Mouse (Mus musculus): Measurements from ENCODE around the gene Taz.

Taz gene

DNA sequence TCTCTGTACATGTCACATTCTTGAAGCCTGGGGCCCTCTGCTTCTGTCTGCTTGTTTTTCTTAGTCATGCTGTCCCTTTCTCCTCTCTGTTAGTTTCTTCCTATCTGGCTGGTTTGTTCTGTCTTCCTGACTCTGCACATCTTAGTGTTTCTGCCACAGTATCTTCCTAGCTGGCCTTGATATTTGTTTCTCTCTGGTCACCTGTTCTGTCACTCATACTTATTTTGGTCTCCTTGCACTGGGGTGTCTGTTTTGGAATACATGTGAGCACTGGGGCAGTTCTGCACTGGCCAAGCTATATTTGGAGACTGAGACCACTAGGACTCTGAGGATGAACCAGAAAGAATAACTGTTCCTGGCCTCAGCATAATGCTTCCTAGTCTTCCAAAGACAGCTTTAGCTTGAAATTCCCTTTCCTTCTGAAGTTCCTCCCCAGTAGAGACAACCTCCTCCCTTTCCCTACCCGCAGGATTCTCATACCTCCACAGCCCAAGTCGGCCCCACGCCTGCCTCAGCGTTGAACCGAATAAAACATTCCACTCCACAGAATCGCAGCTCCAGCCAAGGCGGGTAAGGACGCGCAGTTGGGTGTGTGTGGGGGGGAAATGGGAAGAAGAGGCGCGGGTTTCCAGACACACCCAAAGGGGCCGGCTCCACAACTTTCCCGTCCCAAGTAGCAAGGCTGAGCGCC lies 526 bp upstream of the Taz start:
- DNase-seq (ENCODE audit: low read depth): no peak

DNA sequence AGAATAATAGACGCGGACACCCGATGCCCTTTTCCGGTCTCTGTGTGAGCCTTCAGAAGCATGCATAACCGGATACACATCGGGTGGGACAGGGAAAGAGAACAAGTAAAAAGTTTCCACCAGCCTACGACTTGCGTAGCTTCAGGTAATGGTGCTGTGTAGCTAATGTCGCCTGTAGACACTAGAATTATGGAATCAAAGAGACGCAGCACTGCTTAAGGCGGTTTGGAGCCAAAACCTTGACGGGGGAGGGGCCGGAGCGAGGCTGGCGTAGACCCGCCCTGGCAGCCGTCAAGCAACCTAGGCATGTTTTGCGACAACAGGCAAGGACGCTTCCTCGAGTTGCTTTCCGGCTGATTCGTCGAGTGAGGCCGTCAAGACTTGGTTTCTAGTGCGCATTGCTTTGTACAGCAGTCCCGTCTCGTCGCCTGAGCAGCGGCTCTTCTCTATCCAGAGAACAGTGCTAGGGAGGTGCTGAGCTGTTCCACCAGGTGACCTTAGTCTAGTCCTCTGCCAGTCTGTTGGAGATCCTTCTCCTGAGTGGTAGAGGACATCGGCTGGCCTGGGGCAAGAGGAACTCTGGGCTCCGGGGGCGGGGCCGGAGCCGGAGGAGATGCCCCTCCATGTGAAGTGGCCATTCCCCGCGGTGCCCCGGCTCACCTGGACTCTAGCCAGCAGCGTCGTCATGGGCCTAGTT lies 831 bp downstream of the Taz start:
- peak; percentile 90 for DNase-seq (ENCODE audit: low read depth)

DNA sequence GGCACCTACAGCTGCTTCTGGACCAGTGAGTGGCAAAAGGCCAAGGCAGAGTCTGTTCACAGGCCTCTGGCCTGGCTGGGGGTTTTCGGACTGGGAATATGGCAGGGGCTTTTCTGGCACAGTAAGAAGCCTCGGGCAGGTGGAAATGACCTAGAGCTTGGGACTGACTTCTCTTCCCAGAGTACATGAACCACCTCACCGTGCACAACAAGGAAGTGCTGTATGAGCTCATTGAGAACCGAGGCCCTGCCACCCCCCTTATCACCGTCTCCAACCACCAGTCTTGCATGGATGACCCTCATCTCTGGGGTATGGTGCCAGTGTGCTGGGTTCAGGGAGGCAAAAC lies 1.4 kb downstream of the Taz start:
- no peak for DNase-seq (ENCODE audit: low read depth)

DNA sequence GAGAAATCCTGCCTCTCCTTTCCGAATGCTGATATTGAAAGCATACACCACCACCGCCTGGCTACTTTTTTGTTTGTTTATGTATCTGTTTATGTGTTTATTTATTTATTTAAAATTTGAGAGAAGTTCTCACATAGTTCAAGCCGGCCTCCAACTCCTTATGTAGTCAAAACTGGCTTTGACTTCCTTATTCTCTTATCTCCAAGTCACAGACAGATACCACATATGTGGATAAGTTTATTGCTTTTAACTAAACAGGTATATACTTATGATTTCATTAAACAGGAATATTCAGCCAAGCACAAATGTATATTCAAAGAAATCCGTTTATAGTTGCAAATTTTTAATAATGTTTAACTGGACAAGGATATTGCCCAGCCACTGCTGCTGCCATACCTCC lies 11.7 kb downstream of the Taz start:
- no peak for DNase-seq (ENCODE audit: low read depth)

DNA sequence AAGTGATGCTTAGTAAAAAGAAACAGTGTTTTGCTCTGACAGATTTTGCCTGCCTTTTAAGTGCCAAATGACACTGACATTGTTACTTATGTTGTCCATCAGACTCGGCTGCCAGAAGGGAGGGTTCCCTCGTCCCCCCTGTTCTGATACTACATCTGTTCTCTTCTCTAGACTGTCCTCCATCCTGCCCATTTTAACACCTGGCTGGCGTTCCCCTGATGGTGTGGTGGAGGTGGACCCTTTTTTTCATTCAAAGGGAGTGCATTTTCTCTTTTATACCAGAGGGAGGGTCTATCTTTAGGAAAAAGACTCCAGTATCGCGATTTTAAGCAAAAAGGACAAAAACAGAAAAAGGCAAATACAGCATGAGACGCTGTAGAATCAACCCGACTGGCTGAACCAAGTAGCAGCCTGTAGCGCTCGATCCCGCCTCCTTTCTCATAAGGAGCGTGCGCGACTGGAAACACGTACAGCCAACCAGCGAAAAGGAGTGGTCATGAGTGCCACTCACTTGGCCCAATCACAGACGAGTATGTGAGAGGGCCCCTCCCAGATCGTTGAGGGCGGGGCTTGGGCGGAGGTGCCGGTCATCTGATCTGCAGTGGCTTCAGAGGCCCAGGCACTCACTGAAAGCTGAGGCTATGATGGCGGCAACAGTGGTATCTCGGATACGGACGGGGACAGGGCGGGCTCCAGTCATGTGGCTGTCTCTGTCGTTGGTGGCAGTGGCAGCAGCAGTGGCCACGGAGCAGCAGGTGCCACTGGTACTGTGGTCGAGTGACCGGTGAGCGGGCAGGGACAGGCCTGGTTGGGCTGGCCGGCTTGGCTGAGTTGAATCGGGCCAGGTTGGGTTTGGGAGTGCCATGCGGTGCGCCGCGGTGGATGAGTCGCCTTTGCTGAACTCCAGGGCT lies 15.1 kb downstream of the Taz start, which contains the start of gene Atp6ap1:
TSS of gene Atp6ap1 (plus strand) at position 560 of the 911 bp plus-strand sequence.
- peak; percentile 95 for DNase-seq (ENCODE audit: low read depth)

DNA sequence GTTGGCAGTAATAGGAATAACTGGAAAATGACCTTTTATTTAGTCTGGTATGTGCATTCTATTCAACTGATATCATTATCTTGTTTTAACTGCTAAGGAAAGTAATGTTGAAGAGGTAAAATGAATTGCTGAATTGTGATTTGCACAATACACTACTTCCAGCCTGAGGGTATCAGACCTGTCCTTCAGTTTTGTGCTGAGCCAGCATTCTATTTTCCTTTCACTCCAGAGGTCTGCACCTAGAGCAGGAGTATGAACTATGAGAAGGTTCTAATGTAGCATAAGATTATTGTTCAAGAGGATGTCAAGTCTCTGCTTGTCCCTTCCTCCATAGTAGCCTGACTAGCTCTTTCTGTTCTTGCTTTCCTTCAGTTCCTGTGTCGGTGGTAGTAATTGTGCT lies 16.6 kb downstream of the Taz start:
- no peak for DNase-seq (ENCODE audit: low read depth)

DNA sequence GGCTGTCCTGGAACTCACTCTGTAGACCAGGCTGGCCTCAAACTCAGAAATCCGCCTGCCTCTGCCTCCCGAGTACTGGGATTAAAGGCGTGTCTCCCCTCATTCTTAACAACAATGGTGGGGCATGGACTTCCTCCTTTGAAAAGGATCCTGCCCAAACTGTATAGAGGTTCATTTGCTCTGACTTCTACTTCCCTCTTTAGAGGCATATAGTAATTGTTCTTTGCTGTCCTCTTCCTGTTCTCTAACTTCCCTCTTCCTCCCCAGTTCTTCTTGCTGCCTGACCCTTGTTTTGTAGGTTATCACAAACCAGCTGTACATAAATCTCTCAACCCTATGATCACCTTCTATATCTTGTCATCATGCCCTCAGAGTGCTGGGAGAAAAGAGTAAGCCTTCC lies 18.0 kb downstream of the Taz start:
- no peak for DNase-seq (ENCODE audit: low read depth)

DNA sequence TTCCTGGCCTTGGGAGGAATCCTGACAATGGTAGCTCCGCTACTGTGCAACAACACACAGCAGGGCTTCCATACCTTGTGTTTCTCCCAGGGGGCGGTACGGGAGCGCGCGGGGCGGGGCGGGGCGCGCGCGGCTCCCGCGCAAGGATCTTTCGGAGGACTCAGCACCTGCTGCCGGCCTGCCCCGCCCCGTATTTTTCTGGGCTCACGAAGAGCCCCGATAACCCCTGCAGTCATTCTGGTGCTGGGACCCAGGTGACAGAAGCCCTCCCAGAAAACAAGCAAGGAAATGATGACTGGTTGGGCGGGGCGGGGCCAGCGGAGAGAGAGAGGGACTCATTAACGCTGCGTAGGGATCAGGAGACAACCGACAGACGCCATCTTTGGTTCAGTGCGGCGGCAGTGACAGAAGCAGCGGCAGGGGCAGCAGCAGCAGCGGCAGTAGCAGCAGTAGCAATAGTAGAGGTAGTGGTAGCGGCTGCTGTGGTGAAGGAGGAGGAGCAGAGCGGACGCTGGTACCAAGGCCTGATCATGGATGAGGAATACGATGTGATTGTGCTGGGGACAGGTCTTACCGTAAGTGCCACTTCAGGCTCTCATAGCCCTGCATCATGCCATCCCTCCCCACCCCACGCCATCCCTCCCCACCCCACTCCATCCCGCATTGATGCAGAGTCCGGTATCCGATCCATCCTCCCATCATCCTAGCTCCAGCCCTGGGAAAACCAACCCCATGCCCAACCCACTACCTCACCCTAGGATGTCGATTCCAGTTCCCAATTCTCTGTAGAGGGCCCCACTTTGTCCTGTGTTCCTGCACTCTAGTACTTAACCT lies 23.4 kb downstream of the Taz start, which contains the start of gene Gdi1:
TSS of gene Gdi1 (plus strand) at position 132 of the 834 bp plus-strand sequence.
- DNase-seq (ENCODE audit: low read depth): peak; percentile 88

DNA sequence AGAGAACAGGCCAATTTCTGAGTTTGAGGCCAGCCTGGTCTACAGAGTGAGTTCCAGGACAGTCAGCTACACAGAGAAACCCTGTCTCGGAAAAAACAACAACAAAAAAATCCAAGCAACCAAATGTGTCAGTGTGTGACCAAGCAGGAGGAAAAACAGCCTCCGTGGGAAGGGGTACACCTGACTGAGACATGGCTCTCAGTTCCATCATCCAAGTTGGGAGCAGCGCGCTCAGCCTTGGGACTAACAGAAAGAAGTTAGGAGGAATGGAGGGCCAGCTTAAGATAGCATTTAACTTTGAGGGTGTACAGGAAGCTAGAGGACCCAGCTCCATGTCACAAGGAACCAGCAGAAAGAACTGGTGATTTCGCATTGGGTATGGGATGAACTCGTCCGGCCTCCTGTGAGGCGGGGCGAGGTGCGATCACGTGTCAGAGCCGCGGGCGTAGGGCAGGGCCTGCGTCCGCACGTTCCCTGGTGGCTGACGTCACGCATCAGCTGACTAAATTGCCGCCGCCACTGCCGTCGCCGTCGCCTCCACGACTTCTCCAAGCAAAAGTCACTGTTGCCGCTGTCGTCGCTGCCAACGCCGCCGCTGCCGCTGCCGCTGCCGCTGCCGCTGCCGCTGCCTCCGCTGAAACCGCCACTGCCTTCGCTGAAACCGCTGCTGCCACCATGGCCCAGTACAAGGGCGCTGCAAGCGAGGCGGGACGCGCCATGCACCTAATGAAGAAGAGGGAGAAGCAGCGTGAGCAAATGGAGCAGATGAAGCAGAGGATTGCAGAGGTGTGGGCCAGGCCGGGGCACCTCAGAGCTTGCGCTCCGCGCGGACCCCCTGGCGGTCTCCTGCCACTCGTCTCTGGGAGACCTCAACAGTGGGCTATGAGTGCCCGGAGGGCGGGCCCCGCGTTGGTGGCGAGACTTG lies 31.1 kb downstream of the Taz start, which contains the start of gene Fam50a:
TSS of gene Fam50a (plus strand) at position 494 of the 925 bp plus-strand sequence.
- peak; percentile 89 for DNase-seq (ENCODE audit: low read depth)

DNA sequence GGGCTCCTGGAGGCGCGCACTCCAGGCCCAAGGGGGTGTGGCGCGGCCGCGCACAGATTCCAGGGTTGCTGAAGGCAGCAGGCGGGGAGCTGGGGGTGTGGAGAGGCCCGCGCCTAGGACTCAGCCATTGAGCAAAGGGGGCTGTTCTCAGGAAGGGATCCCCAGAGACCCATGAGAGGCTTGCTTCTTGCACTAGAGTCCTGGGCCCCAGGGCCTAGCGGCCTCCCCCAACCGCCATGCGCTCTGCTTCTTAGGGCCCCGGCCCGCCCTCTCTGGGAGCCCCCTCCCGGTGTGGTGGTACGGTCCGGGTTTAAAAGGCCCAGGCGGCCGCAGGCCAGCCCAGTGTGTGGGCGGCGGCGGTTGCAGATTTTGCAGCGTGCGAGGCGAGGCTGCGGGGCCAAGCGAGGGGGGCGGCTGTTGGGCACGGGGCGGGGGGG lies 47.0 kb downstream of the Taz start, which contains the start of gene Plxna3:
TSS of gene Plxna3 (plus strand) at position 342 of the 437 bp plus-strand sequence.
- DNase-seq (ENCODE audit: low read depth): peak; percentile 85

DNA sequence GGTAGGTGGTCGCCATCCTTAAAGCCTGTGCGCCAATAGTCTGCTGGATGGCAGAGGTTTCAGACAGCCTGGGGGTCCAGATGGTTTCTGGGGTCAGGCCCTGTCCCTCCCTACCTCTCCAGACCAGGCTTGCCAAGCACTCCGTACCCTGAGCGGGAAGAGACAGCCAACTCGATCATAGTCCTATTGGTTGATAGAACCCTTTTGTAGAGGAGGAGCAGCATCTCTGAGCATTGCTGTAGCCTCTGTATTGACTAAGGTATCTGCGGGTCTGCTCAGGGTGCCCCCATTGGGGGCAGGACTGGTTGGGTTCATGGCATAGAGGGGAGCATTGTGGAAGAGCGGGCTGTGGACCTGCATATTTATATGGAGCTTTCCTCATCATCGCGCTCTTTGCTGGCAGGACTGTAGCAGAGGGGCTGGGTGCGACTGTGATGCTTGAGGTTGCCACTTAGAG lies 47.5 kb downstream of the Taz start:
- DNase-seq (ENCODE audit: low read depth): no peak

DNA sequence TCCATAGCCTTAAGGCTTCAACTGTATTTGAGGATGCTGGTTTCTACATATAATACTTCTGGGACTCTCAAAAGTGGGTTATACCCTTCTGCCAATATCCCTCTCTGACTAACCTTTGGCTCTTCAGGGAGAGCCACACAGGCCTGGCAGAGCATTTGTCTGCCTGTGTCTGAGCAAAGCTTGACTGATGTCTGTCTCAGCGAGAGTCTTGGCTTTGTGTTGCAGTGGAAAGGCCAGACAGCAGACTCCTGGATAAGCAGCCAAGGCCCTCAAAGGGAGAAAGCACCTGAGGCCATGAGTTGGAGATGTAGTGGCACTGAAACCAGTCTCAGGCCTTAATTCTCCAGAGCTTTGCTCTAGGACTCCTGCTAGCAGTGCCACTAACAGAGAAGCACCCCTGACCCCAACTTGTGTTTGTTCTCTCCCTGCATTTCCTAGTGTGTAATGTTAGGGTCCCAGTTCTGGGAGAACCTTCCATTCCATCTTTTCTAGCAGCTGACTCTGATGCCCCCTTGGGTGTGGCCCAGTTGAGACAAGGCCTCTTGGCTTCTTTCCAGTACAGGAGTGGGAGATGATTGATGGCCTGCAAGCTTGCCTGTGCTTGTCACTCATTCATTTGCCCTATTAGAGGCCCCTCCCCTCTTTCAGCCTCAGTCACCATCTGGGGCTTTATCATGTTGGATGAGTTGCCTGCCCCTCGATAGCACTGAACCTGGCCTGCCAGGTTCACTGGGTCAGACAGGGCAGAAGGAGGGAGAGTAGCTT lies 48.6 kb downstream of the Taz start:
- DNase-seq (ENCODE audit: low read depth): peak; percentile 8
